Mouse (Mus musculus) adrenal gland, postnatal 10 days (tissue): ENCODE measurements around the gene Lsm6. TPM values are rescaled to one million over a fixed set of nuclear protein-coding genes. Genes with fewer than 3 reads are reported as not detected.
A peak's percentile ranks its signal among the peaks of the same experiment; 100 is the strongest.

Experiments
- DNase-seq: peaks from one replicate; pipeline ENCODE4 v3.0.0; 2021; ENCODE audit warnings: mixed read lengths
- total RNA-seq, 2 experiments: library from RNA; stranded (reverse); gene quantifications; 2 replicates each; pipeline ENCODE4 v1.2.3; 2021

Gene Lsm6
- total RNA-seq, 2 experiments from 2014 or later: 103 to 108 TPM

- peak; percentile 48 for DNase-seq
These were observed 13.7 kb downstream of the Lsm6 start for GRCm38 (mm10) chr8:78807283-78807682.

DNA sequence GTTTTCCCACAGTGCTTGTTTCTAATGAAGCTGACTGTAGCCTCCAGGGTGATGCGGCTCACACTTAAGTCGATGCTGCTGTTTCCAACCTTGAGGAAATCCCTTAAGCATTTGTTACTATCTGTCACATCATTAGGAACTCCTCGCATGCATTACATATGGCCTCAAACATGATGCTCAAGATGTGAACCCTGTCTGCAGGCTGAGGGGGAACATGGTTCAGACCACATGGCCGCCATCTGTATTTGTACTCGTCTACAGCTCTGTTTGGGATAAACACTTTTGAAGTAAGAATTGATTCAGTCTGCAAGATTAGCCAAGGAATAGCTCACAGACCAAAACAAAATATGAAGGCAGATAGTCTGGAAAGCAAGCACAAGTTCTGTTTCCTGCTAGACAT is 14.9 kb downstream of the Lsm6 start:
- no peak for DNase-seq

DNA sequence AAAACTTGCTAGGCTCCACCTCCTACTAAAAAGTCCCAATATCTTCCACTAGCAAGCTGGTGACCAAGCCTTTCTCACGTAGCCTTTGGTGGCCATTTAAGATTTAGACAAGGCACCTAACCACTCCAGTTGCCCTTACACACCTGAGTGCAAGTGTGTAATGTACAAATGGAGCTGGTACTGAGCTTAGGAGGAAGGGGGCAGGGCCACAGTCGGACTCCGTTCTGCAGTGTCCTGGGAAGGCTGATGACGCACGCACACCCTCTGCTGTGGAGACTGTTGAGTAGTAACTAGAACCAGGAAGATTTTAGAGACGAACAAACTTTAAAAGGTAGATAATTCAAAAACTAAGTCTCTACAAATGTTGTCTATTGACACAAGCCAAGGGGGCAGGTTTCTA is 19.7 kb downstream of the Lsm6 start:
- no peak for DNase-seq

- peak; percentile 37 for DNase-seq
These were observed 22.3 kb downstream of the Lsm6 start for GRCm38 (mm10) chr8:78798671-78799070.

GRCm38 (mm10) chr8:78797985-78798384 is 23.0 kb downstream of the Lsm6 start:
- DNase-seq: no peak

GRCm38 (mm10) chr8:78793231-78793630 is 27.7 kb downstream of the Lsm6 start:
- no peak for DNase-seq

- no peak for DNase-seq
These were observed 44.1 kb downstream of the Lsm6 start for GRCm38 (mm10) chr8:78776816-78777215.

GRCm38 (mm10) chr8:78771256-78771655 is 49.7 kb downstream of the Lsm6 start:
- peak; percentile 26 for DNase-seq

- no peak for DNase-seq
These were observed 50.4 kb downstream of the Lsm6 start for GRCm38 (mm10) chr8:78770584-78770983.

- no peak for DNase-seq
These were observed 55.4 kb downstream of the Lsm6 start for GRCm38 (mm10) chr8:78765556-78765955.

GRCm38 (mm10) chr8:78764976-78765375 is 56.0 kb downstream of the Lsm6 start:
- DNase-seq: no peak

DNA sequence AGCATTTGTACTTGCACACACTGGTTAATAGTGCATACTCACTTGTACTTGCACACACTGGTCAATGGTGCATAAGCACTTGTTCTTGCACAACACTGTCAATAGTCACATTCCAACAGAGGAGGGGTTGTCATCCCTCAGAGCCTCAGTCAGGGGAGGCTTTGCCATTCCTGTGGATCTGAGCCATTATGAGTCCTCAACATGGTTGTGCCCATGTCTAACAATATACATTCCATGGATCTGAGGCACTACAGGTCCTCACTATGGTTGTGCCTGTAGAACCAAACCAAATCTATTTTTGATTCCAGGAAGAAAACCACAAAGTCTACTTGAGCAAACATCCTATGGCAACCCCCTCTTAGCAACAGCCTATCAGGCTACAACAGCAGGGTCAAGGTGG is 61.8 kb downstream of the Lsm6 start:
- DNase-seq: no peak

DNA sequence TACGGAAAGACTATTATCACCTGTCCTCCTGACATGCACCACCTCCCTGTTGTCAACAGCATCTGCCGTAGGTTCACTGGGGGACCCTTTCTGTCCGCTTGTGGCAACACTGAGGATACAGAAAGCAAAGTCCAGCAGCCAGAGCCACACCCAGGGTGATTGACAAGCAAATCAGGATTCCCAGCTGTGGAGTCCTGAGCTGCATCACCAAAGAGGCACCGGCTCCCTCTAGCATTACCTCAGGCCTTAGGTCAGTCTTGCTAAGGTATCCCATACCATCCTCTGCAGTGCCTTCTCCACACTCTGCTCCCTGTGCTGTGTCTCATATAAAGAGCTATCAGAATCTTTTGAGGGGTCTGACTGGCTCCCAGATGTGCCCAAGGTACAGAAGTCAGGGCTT is 66.0 kb downstream of the Lsm6 start:
- DNase-seq: no peak

Other genes starting within 250 kb of the Lsm6 start
- 10 to 100 TPM; 13.1 to 22.4 TPM for gene Zfp827, start 207.3 kb upstream of the Lsm6 start, total RNA-seq